Mouse (Mus musculus): ENCODE data around the gene Ubr4.
"Not testable (repeated sequence)": the region's sequence is repeated elsewhere in the genome, so short reads cannot be mapped to it uniquely, and the experiment has no call there.

Ubr4 gene

DNA sequence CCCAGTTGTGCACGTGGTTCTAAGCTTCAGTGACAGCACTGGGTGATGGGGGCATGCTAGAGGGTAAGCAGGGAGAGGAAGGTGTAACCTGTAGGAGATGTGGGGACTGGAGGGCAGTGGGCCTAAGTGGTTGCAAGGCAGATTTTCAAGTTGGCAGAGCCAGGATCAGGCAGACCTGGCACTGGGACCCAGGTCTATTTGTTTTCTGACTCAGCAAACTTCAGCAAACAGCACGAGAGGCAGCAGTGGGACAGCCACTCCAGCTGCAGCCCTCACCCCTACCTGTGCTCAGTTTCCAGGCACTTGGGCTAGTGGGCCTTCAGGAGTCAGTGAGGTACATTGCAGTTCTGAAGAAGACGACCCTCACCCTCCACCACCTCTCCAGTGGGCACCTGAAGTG, 4.8 kb downstream of the Ubr4 start:
- no peak for DNase-seq (ENCODE audit: low spot score in 2 of 2)

DNA sequence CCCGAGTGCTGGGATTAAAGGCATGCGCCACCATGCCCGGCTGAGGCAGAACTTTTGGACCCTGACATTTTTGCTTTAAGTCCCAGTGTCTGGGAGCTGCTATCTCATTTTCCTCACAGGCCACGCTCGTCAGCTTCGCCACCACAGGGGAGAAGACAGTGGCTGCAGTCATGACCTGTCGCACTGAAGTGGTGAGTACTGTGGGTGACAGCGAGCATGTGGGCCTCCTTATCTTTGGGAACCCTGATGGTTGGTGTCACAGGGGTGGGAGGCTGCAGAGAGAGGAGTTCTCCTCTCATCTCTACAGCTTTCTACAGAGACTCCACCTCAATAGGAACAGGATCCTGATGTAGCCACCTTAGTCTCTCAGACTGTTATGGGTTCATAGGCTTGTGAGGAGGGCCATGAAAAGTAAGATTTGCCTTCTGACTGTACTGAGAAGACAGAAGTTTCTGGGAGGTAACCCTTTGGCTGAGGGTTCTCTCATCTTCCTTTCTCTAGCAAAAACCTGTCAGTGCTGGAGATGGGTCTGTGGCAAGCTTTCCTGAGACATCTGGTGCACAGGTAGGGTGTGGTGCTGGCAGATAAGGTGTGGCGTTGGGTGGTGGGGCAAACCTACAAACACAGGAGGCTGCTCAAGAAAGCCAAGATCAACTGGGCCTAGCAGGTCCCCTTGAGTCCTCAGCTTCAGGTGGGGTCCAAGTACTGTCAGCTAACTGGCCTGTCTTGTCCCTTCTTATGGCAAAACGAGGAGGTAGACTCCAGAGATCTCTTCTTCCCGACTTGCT, 8.5 kb downstream of the Ubr4 start:
- DNase-seq (ENCODE audit: low spot score in 2 of 2) = no peak

DNA sequence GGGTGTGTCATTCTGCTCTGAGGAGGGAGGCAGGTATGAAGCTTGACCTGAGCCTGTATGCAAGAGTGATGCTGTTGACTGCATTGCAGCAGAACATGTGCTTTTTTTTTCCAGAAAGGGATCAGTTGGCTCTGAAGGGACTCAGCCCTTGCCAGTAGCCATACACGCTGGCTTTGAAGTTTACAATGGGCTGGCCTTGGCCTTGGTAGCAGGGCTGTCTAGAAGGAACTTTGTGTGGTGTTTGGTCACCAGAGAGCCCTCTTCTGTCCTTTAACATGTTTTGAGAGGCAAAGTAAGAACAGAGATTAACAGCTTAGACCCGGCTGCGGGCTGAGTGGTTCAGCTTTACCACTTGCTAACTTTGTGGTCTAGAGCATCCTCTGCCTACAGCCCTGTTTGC, 14.9 kb downstream of the Ubr4 start:
- no peak for DNase-seq (ENCODE audit: low spot score in 2 of 2)

GRCm38 (mm10) chr4:139368038-139368437, 15.6 kb downstream of the Ubr4 start:
- DNase-seq (ENCODE audit: low spot score in 2 of 2) = no peak

GRCm38 (mm10) chr4:139373130-139373529, 20.7 kb downstream of the Ubr4 start:
- DNase-seq (ENCODE audit: low spot score in 2 of 2) = no peak

- DNase-seq (ENCODE audit: low spot score in 2 of 2) = no peak
Observed at GRCm38 (mm10) chr4:139373531-139373930, 21.1 kb downstream of the Ubr4 start.

DNA sequence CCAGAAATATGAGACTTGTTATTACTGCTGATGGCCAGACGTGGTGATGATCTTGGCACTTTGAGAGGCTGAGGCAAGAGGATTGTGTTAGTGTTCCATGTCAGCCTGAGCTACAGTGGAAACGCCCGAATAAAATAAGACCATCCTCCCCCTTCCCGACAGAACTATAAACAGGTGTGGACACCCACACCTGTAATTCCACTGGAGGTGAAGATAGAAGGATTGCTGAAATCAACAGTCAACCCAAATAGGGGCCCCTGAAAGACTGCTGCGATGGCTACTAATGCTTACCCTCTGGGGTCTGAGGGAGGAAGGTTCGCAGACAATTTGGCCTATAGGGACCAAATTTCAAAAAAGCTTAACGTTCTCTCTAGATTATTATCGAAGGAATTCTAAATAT, 27.3 kb downstream of the Ubr4 start:
- no peak for DNase-seq (ENCODE audit: low spot score in 2 of 2)

DNA sequence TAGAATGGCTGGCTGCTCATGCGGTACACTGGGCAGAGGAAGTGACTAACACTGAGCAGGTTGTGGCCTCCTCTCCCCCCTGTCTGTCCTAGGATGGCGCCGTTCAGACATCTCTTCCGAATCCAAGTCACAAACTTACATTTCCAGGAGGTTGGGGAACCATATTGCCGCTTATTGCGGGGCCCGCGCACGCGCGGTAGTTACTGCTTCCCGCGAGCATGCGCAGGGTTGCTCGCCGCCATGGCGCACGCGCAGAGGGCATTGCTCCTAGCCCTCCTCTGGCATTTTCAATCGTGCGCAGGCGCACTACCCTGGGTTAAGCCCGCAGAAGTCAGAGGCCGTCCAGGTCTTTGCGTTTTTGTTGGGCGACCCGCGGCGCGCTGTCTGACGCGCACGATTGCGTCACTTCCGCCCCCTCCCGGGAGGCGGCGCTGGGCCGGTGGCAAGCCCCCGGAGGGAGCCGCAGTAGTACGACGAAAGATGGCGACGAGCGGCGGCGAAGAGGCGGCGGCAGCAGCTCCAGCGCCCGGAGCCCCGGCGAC, 27.9 kb downstream of the Ubr4 start:
- peak; percentile 99 to 100 for DNase-seq (ENCODE audit: low spot score in 2 of 2)

DNA sequence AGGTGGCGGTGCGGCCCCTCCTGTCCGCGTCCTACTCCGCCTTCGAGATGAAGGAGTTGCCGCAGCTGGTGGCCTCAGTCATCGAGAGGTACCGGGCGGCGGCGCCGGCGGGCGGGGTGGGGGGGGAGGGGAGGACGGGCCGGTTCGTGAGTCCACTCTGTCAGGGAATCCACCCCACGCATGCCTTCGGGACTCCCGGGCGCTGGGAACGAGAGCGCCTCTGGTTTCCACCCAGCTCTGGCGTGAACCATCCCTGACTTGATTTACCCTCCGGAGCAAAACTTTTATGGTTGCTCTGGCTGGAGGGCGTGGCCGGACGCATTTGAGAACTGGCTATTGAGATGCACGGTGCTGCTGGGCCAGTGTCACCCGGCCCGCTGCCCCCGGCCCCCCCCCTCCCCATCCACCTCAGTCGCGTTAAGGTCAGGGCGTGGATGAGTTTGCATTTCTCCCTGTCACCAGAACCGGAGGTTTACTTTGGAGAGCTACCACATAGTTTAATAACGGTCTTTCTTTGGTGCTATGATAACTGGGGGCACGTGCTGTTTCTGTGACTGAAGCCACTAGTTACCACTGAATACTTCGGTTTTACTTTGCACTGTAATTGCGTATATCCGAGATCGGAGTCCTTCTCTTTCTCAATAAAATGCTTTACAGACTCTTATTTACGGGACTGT, 28.5 kb downstream of the Ubr4 start:
- DNase-seq (ENCODE audit: low spot score in 2 of 2) = no peak

DNA sequence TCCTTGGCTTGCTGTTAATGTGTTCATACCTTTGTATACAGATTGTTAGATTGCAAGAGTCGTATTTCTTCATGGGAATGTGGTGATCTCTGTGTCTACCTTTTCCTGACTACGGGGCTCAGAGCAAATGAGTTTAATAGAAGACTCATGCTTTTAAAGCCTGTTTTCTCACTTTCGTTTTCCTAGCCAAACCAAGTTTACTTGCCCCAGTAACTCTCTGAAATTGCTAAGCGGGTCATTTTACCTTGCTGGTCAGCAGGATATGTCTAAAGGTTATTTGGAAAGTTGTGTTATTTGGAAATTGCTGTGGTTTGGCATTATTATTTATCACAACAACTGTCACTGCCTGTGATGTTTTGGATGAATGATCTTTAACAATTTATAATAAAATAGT, 29.0 kb downstream of the Ubr4 start:
- no peak for DNase-seq (ENCODE audit: low spot score in 2 of 2)

GRCm38 (mm10) chr4:139382231-139382630, 29.8 kb downstream of the Ubr4 start:
- DNase-seq (ENCODE audit: low spot score in 2 of 2) = no peak

- not testable (repeated sequence) for DNase-seq (ENCODE audit: low spot score in 2 of 2)
Observed at GRCm38 (mm10) chr4:139385841-139386240, 33.4 kb downstream of the Ubr4 start.

DNA sequence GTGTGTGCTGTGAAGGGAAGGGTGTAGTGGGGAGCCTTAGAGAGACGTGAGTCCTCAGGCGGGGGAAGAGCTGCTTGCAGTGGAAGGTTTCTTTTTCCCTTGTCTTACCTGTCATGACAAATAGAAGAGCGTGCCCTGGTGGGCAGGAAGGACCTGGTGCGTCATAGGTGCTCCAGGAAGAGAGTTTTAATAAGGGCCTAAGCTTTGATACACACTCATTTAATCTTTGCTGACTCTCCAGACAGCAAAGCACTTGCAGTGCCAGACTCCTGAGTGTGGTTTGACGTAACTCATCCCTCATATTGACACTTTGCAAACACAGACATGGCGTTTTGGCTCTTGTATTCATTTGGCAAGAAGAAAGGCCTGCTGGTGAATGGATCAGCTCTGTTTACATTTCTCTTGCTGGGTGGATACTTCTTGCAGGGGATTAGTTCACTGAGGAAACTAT, 34.5 kb downstream of the Ubr4 start:
- no peak for DNase-seq (ENCODE audit: low spot score in 2 of 2)

DNA sequence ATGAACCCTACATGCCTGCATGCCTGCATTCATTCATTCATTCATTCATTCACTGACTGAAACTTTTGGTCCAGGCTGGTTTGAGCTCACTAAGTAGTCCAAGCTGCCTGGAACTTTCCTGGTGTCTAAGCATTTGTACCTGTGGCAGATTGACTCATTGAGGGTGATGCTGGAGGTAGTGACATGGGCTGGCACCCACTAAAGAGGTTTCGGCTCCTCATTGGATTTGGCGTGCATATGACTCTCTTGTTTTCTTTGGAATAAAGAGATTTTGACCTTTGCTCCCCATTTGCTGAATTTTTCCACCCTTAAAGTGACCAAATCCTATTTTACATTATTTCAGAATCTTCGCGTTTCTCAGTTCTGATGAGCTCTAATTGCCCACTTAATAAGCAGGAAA, 37.1 kb downstream of the Ubr4 start:
- no peak for DNase-seq (ENCODE audit: low spot score in 2 of 2)

- DNase-seq (ENCODE audit: low spot score in 2 of 2) = no peak
Observed at GRCm38 (mm10) chr4:139395431-139395830, 43.0 kb downstream of the Ubr4 start.

GRCm38 (mm10) chr4:139400487-139400886, 48.1 kb downstream of the Ubr4 start:
- no peak for DNase-seq (ENCODE audit: low spot score in 2 of 2)

- no peak for DNase-seq (ENCODE audit: low spot score in 2 of 2)
Observed at GRCm38 (mm10) chr4:139403214-139403613, 50.8 kb downstream of the Ubr4 start.

- no peak for DNase-seq (ENCODE audit: low spot score in 2 of 2)
Observed at GRCm38 (mm10) chr4:139411351-139411750, 58.9 kb downstream of the Ubr4 start.

DNA sequence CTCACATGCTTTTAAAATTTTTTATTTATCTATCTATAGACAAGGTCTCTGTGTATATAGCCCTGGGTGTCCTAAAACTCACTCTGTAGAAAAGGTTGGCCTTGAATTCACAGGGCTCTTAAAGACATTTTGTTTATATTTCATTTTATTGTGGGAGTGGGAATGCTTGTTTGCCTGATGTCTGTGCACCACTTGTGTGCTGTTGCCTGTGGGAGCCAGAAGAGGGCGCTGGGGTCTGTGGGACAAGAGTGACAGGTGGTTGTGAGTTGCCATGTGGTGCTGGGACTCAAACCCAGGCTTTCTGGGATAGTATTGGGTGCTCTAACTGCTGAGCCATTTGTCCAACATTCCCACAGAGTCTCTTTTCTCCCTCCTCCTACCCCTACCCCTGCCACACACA, 65.5 kb downstream of the Ubr4 start:
- DNase-seq (ENCODE audit: low spot score in 2 of 2) = no peak

- no peak for DNase-seq (ENCODE audit: low spot score in 2 of 2)
Observed at GRCm38 (mm10) chr4:139421621-139422020, 69.2 kb downstream of the Ubr4 start.

DNA sequence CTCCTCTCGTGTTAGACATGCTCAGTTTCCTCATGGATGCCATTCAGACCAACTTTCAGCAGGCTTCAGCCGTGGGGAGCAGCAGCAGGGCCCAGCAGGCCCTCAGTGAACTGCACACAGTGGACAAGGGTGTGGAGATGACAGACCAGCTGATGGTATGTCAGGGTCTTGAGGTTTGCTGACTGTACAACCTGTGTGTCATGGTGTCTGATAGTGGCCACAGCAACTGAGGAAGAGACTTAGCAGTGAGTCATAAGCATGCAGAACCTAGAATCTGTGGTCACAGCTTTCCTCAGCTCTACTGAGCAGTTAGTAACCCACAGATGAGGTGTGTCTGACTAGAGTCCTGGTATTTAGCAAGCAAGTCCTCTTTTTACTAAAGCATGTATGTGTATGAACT, 70.0 kb downstream of the Ubr4 start:
- no peak for DNase-seq (ENCODE audit: low spot score in 2 of 2)

GRCm38 (mm10) chr4:139423270-139423669, 70.9 kb downstream of the Ubr4 start:
- DNase-seq (ENCODE audit: low spot score in 2 of 2) = no peak

- peak; percentile 18 to 48 for DNase-seq (ENCODE audit: low spot score in 2 of 2)
Observed at GRCm38 (mm10) chr4:139430176-139430575, 77.8 kb downstream of the Ubr4 start.
